Mouse (Mus musculus) A20 (cell line): Measurements from ENCODE around the gene Nr1h4.
A peak's percentile ranks its signal among the peaks of the same experiment; 100 is the strongest.

ENCODE experiments used
- DNase-seq: peaks from one replicate; pipeline ENCODE4 v3.0.0-alpha.2; 2011; ENCODE audit warnings: low read depth, low spot score

Nr1h4 gene

DNA sequence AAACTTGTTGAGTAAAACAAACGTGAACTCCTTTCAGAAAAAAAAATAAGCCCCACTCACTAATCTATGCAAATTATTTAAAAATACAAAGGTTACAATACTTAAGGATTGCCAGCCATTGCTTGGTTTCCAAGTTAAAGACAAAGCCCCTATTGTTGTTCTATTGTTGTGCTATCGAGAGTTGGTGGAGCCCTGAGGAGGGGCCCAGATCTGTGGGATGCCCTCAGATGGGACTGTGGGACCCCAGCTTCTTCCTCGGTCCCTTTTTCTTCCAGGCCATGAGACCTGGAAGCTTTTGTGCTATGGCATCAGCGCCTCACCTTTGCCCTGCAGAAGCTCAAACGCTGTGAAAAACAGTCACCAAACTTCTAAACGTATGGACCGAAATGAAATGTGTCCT, 51.7 kb downstream of the Nr1h4 start:
- no peak for DNase-seq

GRCm38 (mm10) chr10:89478766-89479165, 54.6 kb downstream of the Nr1h4 start:
- DNase-seq, result no peak

- DNase-seq, result no peak
Measured at GRCm38 (mm10) chr10:89470596-89471353, 62.6 kb downstream of the Nr1h4 start.

GRCm38 (mm10) chr10:89464760-89465405, 68.5 kb downstream of the Nr1h4 start:
- no peak for DNase-seq

GRCm38 (mm10) chr10:89462890-89463289, 70.5 kb downstream of the Nr1h4 start:
- no peak for DNase-seq

DNA sequence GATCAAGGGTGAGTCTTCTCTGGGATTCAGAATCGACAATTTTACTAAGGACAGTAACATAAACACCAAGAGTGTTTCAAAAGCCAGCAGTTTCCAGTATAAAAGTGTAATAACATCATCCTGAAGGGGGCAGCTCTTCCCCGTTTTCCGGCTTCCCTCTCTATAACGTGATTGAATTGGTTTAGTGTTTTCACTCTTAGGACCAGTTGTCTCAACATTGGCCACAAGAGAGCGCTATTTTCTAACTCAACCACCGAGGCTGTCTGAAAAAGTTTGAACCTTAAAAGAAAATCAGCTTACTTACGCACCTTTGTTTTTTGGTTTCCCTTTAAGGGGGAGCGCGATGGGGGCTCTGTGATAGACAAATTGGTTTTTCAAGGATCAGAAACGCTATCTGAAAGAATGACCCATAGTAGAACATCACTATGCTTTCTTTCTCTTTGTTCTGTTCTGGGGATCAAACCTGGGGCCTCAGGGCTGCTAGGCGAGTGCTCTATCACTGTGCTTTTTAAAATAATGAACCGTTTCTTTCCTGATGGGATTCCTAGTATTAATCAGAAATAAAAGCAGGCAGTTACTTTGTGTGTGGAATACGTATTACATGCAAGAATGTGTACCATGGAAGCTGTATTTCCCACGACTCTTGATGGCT, 71.4 kb downstream of the Nr1h4 start:
- DNase-seq, result peak; percentile 86

DNA sequence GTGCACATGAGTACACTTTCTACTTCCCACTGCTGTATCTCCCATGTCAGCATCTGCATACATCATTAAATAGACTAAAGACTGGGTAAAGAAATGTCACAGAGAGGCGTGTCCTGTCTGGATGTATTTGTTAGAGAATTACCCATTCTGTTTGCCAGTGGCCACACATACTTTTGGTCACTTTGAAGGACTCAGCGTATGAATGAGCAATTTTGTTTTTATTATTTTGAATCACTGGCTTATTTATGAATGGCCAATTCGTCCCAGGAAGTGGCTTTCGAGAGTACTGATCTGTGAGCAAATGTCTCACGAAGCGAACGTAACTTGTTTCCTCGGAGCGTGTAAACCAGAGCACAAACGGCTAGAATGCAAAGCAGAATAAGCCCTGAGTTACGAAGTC, 72.4 kb downstream of the Nr1h4 start:
- no peak for DNase-seq

DNA sequence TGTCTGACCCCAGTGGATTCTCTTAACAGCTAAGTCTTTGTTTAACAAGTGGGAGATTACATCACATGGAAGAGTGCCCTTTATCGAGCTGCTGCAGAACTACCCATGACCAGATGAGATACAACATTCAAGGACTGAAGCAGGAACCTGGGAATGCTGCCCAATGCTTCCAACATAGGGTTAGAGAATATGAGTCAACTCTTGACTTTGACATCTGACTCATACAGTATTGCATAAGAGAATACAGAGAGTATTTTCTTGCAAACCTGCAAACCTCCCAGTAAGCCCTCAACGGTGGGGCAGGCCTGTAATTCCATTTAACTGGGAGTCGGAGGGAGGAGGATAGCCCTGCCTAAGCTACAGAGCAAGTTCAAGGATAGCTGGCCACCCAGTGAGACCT, 74.6 kb downstream of the Nr1h4 start:
- DNase-seq, result no peak

GRCm38 (mm10) chr10:89453794-89454193, 79.6 kb downstream of the Nr1h4 start:
- peak; percentile 14 for DNase-seq

DNA sequence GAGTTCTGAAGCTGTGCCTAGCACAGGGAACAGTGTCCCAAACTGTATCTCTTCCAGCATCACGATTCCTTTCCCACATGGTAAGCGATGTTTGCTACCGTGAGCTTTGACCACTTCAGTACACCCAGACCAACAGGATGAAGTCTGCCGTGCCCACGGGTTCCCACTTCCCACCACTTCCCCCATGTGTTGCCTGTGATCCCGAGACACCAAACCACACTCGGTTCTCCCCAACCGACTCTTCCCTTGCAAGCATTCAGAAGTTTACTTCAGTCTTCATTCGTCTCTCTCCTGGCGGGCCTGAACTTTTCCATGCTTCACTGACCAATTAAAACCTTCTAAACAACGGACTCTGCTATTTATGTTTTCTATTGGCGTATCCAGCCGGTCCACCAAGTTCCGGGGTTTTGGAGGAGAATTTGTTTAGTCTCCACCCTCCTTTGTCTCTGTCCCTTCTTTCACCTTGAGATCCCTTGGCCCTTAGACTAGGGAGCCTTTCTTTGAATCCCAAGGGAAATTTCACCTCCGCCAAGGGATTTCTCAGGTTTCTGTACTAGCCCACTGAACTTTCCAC, 80.2 kb downstream of the Nr1h4 start:
- DNase-seq, result no peak

- no peak for DNase-seq
Measured at GRCm38 (mm10) chr10:89450411-89450810, 83.0 kb downstream of the Nr1h4 start.

DNA sequence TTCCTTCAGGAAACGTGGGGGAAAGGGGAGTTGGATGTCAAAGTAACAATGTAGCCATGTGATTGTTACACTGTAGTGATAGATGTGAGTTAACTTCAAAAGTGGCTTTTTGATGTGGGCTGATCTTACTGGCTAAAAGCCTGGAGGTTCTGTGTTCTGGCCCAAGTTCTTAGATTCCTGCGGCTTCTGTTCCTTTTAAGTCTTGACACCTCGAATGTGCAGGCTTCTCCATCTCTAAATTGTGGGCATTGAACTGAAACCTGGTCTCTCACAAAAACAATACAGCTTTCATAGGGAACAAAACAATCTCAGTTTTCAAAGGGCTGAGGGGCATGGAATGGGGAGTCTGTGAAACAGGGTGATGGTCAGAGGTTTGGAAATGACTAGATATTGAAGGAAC, 89.0 kb downstream of the Nr1h4 start:
- no peak for DNase-seq

DNA sequence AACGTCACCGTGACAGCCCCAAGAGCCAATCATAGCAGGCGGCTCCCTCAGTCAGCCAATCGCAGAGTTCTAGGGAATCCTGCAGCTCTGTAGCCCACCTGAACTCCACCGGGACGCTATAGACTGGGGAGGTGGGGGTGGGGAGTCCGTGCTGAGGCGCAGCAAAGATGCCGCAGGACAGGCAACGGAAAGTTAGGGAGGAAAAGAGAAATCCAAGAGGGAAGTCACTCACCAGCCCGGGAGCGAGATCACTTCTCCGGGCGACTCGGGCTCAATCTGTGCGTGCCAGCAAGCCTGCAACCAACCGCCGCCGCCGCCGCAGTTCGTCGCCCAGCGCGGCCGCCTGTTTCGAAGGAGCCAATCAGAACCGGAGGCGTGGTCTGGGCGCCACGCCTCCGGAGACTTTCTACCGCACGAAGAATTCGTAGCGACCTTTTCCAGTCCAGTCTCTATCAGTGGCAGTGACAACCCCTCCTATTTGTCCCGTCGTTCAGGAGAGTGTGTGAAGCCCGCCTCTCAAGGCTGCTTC, 89.7 kb downstream of the Nr1h4 start, which contains the start of gene Gas2l3:
Gene Gas2l3 (minus strand): TSS at position 345 of the 529 bp plus-strand sequence.
- peak; percentile 94 for DNase-seq

DNA sequence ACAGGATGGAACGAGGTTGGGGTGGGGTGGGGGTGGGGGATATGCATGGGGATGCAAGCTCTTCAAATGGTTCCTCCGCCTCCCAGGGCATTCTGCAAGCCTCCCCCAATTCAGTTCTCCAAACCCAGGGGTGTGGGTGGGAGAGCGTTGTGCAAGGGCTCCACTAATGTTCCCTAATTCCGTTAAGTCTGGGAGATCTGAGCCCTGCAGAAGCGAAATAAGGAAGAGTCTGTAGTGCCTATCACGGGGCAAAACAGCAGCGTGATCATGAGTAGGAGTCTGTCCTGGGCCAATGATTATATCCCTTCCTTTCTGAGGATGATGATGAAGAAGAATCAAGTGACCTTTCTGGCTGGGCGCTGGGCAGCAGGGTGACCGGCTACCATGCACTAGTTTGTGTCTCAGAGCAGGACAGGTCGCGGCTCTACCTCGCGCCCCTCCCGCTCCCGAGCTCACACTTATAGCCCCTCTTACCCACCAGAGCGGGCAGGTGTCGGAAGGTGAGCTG, 90.2 kb downstream of the Nr1h4 start:
- DNase-seq, result no peak

DNA sequence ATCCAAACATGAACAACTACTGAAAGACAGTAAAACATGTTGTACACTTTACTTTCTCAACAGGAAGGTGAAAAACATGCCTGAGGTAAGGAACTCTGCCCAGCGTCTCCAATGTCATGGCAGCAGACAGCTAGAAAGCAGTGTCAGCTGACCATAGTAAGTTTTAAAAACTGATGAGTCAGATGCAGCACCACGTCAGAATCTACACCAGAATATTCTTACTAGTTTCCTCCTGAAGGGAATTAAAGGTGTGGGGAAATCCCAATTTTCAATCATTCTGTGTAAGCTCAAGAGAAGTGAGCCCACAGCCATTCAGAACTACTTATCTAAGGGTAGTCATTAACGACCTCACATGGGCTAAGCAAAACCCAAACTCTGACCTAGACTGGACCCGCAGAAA, 90.7 kb downstream of the Nr1h4 start:
- DNase-seq, result no peak

- no peak for DNase-seq
Measured at GRCm38 (mm10) chr10:89441961-89442360, 91.4 kb downstream of the Nr1h4 start.

GRCm38 (mm10) chr10:89439380-89439779, 94.0 kb downstream of the Nr1h4 start:
- DNase-seq, result no peak

GRCm38 (mm10) chr10:89437996-89438395, 95.4 kb downstream of the Nr1h4 start:
- DNase-seq, result no peak

GRCm38 (mm10) chr10:89437472-89437871, 95.9 kb downstream of the Nr1h4 start:
- no peak for DNase-seq

DNA sequence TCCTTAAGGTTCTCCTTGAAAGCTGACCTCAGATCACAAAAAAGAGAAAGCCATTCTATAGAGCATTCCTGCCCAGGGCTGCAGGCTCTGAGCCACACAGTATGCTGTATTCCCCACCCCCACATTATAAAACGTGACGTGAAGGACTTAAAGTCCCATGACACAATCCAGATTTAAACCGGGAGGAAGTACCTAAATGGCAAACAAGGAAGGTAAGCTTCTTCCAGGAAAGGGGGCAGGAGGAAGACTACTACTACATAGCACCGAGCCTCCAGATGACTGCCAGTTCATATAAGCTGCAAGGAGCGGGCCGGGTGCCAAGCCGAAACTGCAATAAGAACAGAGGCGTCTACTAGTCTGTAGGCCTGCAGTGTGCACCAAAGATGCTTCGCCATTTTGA, 97.5 kb downstream of the Nr1h4 start:
- DNase-seq, result no peak

DNA sequence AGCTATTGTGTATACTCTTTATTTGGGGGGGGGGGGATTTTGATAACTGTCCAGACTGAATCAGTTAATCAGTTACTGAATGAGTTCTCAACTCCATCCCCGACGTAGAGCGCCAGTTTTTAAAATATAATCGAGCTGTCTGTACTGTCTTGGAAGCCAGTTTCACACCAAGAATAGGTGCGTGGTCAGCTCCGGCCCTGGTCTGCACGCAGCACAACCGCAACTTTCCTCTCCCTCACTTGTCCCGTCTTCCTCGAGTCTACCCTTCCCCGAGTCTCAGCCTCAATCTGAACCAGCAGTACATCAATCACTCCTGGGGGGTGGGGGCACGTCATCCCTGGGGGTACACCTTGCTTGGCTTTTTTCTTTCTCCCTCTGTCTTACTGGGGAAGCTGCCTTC, 98.0 kb downstream of the Nr1h4 start:
- DNase-seq, result no peak
